8 mouse cellular contexts compared by ENCODE assay signal in genomic region chr3:88221519-88222390, GRCm38 (mm10). TPM values are rescaled to one million over a fixed set of nuclear protein-coding genes. Genes with fewer than 3 reads are reported as not detected.
DNase-seq lines count a peak whose midpoint lies in the region.

No protein-coding gene starts in this region.

- intact Hi-C loops in left cerebral cortex, postnatal 10 days (cut with DNase I): no loop called here

- DNase-seq in layer of hippocampus, adult 11-12 months (ENCODE audit: low spot score): peak; percentile 78
- DNase-seq in layer of hippocampus, adult 9-10 months (ENCODE audit: low spot score): no peak
- peak; percentile 71 to 83 for DNase-seq in frontal cortex, postnatal 14 days (ENCODE audit: low spot score in 2 of 2)
- peak; percentile 61 to 88 for DNase-seq in left cerebral cortex, postnatal 10 days (ENCODE audit: extremely low spot score in 1 of 2, low spot score in 2 of 2)
- peak; percentile 59 for DNase-seq in right cerebral cortex, postnatal 14 days
- DNase-seq in kidney, postnatal 14 days: no peak
- no peak for DNase-seq in kidney, postnatal 4 days
- DNase-seq in Muller cell, postnatal 12 days (ENCODE audit: inconsistent ontology term): no peak

RNA-seq across cellular contexts. Expression of gene Rhbg, which starts 32.8 kb away (rescaled TPM):
- under 1 TPM; 0.26 to 0.41 TPM for total RNA-seq in left cerebral cortex, postnatal 10 days (2021)

Comparison
In these comparisons a context has a peak if more than half of its experiments do, and no peak if none do; other contexts are left out.
1. DNase-seq: peak in layer of hippocampus, adult 11-12 months (single experiment), frontal cortex, postnatal 14 days (2 of 2), left cerebral cortex, postnatal 10 days (2 of 2) and right cerebral cortex, postnatal 14 days (single experiment); none in layer of hippocampus, adult 9-10 months (single experiment), kidney, postnatal 14 days (single experiment), kidney, postnatal 4 days (0 of 2) and Muller cell, postnatal 12 days (single experiment).